Mouse (Mus musculus): Measurements from ENCODE around the gene Lekr1.
A peak's percentile ranks its signal among the peaks of the same experiment; 100 is the strongest.
"Not testable (repeated sequence)": the region's sequence is repeated elsewhere in the genome, so short reads cannot be mapped to it uniquely, and the experiment has no call there.

Gene Lekr1

DNA sequence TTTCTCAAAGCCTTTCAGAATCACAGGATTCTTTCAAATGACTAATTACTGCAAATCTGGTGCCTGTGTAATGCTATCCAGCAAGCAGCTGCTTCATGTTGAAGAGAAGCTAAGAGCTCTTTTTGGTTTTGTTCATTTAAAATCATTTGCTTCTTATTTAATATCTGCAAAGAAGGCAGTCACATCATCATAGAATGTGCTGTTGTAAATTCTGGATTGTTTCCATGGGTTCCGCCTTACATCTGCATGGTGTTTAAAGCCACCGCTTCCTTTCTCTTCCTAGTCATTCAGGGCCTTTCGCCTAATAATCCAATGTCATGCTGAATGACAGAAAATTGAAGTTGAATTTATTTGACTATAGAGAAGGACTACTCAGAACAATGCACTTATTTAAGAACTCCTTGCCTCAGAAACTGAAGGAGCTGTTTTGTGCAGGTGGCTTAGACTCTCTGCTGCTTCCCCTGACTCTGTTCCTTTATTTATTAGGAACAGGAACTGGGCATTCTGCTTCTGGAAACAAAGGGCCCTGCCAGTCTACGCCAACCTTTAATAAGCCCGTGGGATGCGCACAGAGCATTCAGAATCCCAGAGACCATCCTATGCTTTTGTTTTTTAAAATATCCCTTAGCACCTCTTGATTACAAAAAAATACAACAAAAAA, 101.3 kb downstream of the Lekr1 start:
- no peak for DNase-seq (ENCODE audit: low spot score)

DNA sequence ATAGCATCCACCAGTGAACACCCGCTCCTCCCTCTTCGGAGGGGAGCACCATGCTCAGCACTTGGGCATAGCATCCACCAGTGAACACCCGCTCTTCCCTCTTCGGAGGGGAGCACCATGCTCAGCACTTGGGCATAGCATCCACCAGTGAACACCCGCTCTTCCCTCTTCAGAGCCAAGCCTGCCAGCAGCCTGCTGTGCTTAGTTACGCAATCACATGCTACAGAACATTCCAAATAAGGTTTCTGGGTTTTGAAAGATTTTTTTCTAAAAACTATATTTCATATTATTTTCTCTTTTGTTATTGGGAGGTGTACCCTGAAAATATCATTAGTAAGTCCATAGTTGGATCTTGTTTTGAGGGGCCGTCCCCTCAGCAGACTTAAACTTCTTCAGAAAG, 103.6 kb downstream of the Lekr1 start:
- not testable (repeated sequence) for DNase-seq (ENCODE audit: low spot score)

DNA sequence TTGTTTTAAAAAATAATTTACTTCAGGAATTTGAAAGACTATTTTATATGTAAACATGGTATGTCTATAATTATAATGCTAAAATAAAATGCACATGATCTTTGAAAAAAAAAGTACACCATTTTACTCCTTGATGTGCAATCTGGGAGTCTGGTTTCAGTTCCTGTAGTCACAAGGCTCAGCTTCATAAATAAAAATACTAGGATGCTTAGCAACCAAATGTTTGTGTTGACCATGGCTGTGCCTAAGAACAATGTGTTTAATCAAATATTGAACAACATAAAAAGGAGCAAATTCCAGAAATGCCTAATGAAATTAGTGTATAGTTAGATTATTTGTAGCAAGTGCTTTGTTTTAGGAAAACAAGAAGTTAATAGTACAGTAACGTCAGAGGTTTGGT, 107.9 kb downstream of the Lekr1 start:
- DNase-seq (ENCODE audit: low spot score), result no peak

DNA sequence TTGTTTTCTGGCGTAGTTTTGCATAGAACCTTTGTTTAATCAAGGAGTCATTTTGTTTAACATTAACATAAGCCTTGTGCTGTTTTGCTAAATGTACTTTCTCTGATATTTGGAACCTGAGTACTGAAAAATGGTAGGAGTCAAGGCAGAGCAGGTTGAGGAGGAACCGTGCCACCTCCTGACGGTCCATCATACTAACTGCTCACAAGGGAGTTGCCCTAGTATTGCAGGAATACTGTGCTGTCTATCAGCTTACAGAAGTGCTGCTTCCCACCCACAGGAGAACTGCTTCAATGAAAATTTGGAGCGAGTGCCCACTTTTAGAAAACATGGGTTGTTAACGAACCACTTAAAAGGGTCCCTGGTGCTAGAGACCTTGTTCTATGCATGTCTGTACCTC, 109.1 kb downstream of the Lekr1 start:
- DNase-seq (ENCODE audit: low spot score), result no peak

DNA sequence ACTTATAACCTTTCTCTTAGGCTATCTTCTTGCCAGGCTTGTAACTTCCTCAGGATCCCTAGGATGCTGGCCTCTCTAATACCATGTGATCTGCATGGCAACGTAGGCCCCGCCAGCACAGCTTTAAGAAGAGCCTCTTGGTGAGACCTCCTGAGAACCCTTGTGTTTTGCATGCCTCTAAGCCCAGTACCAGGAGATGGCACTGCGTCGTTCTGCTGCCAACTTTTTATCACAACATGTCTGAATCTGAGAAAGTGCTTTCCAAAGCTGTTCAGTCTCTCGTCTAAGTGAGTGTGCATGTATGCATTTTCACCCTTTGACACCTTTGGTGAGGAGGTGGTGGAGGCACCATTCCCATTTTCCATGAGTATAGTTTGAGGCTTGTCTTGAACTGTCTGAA, 116.2 kb downstream of the Lekr1 start:
- no peak for DNase-seq (ENCODE audit: low spot score)

DNA sequence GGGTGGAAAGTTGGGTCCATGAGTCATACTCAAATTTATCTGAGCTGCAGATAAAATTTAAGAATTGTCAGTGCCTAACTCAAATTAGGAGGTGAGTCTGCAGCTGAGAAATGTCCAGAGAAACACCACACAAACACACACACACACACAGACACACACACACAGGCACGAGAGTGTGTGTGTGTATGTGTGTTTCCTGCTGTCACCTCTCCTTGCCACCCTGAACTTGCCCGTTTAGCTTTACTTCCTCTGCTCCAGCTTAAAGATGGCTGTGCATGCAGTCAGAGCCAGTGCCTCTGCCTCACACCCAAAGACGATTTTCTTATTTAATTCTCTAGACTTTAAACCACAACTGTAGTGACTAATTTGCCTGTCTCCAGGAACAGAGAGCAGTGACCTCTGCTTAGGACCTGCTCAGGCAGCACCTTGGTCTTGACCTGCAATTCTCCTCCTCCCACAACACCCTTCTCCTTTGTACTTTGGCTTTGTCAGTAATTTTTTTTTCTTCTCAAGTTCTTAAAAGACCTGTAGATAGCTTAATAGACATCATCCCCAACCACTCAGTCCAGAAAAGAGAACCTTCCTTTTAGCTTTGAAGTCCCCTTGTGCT, 124.2 kb downstream of the Lekr1 start:
- no peak for DNase-seq (ENCODE audit: low spot score)

DNA sequence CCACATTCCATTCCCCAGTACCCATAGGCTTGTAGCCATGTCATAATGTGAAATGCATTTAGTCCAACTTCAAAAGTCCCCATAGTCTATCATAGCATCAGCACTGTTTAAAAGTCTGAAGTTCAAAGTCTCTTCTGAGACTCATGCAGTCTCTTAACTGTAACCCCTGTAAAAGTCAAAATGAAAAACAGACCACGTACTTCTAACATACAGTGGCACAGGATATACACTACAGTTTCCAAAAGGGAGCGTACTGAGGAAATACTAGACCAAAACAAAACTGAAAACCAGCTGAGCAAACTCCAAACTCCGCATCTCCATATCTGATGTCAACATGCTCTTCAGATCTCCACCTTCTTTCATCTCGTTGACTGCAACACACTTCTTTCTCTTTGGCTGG, 127.5 kb downstream of the Lekr1 start:
- DNase-seq (ENCODE audit: low spot score), result no peak

DNA sequence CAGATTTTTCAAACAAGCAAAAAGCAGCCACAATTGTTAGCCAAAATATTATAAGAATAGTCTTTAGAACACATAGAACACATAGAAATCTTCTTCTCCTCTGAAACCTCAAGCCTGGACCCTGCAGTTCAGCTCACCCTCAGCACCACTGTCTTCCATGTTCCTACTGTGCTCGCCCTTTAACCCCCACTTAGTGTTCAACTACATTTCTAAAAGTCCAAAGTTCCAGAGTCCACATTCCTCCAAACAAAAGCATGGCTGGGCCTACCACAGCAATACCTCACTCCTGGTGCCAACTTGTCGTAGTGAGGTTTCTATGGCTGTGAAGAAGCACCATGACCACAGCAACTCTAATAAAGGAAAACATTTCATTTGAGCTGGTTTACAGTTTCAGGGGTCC, 128.7 kb downstream of the Lekr1 start:
- no peak for DNase-seq (ENCODE audit: low spot score)

DNA sequence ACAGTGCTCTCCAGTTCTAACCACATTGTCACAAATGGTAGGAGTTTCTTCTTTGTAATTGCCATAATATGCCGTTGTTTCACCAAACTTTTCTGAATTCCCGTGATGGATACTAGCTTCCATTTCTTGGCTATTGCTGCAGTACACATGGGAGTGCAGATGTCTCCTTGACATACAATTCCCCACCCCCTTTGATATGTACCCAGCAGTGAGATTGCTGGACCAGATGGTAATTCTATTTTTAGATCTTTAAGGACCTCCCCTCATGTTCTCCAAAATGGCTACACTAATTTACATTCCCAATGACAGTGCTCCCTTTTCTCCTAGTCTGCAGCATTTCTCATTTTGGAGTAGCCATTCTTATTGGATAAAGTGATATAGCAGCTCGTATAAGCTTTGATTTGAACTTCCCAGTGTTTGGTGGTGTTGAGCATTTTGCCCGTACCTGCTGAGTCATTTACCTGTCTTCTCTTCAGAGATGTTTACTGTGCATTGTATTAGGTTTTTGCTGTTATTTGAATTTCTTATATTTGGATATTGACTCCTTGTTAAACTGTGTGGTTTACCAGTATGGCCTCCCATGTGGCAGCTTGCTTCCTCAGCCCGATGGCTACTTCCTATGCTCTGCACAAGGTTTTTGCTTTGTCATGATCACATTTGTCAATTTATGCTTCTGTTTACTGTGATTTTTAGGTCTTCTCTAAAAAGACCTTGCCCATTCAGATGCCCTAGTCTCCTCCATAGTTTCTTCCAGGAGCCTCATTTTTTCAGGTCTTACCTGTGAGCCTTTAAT, 131.5 kb downstream of the Lekr1 start:
- DNase-seq (ENCODE audit: low spot score), result no peak

DNA sequence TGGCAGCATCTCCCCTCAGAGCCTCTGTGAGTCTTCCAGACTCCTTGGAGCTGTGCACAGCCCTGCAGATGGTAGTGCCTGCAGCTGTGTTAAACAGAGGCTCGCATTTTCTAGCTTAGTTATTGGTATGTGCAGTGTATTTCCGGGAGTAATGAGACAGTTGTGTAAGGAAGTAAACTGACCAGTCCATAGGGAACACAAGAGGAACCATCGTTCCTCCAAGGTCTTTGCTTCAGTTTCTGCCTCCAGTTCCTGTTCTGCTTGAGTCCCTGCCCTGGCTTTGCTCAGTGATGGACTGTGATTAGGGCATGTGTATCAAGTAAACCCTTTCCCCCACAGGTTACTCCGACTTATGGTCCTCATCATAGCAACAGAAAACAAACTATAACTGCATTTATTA, 134.9 kb downstream of the Lekr1 start:
- DNase-seq (ENCODE audit: low spot score), result no peak

DNA sequence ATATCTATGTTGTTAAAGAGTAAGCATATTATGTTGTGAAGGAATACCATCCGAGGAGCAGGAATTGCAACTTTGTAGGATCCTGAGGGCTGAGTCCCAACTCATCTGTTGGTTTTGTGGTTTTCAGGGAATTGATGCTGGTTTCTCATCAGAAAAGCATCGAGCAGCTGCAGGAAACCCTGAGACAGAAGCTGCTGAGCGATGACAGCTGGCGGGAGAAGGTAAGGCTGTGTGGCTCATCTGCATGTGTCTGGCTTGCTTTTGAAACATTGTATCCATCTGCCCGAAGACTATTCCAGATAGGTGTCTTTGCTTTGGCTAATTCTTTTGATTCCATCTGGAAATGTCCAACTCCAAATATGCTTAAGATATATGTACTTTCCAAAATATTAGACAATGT, 136.2 kb downstream of the Lekr1 start:
- DNase-seq (ENCODE audit: low spot score), result no peak

DNA sequence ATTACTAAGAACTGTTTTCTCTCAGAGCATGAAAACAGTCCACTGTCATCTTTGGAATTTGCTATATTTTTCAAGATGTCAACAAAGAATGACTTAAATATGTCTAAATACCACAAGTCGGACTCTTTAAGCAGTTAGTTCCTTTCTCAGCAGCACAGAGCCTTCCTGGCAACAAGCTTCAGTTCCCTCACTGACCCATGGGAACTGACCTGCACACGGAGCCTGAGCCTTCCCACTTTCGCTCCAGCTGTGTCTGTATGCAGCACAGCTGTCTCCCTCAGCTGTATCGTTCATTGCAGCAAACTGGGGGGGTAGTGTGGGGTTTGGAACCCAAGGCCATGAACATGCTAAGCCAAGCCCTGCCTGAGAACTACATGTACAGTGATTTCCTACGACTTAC, 136.8 kb downstream of the Lekr1 start:
- DNase-seq (ENCODE audit: low spot score), result no peak

DNA sequence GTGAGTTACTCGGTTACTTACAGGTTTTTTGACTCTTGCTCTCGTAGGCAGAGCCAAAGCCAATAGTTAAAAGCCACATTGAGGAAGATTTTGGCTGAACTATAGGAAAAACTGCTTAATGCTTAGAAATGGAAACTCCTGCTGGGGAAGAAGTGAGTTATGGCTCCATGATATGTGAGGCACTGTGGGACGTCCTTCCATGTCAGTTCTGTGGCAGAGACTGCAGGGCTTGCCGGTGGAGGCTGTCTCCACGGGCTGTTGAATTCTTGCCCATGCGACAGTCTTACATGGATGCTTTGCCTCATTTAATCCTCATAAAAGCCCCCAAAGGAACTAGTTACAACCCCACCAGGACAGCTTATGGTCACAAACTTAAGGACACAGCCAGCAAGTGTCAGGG, 148.9 kb downstream of the Lekr1 start:
- DNase-seq (ENCODE audit: low spot score), result no peak

DNA sequence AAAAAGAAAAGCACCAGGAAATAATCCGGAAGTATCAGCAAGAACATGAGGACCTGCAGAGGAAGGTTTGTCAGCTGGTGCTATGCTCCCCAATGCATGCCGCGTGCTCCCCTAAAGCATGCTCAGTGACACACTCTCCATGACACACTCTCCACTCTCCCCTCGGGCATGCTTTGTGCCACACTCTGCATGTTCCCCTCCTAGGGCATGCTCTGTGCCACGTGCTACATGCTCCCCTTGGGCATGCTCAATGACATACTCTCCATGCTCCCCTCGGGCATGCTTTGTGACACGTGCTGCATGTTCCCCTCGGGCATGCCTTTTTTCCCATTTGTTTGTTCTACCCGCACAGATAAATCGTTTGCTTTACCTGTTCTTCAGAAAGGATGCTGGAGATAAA, 150.0 kb downstream of the Lekr1 start:
- DNase-seq (ENCODE audit: low spot score), result no peak

DNA sequence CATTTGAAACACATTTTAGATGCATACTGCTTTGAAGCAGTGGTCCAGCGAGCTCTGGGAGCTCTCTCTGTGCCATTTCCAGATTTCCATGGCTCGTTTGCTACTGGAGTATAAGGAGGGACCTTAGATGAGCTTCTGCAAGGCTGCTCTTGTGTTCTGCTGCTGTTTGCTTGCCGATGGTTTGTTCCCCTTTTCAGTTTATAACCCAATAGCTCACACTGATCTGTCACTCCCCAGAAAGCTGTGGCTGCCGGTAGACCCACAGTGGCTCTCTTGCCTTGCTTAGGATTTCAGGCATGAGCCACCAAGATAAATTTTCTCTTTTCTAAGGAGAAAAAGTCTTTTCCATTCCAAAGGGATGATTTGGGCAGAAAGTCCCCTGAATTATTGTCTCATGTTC, 152.6 kb downstream of the Lekr1 start:
- DNase-seq (ENCODE audit: low spot score), result no peak

DNA sequence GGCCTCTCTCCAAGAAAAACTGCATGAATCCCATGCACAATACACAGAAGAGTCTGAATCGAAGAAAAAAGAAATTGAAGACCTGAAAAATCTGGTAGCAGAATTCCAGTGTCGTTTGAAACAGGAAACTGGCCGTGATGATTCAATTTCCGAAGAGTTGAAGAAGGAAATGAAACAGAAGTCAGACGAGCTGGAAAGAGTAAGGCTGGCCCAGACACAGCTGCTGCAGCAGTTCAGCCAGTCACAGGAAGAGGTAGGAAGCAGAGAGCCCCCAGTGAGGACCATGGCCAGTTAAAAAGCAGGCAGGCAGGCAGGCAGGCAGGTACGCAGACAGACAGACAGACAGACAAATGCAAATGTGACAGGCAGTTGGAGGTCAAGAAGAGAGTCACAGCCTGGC, 153.8 kb downstream of the Lekr1 start:
- no peak for DNase-seq (ENCODE audit: low spot score)

DNA sequence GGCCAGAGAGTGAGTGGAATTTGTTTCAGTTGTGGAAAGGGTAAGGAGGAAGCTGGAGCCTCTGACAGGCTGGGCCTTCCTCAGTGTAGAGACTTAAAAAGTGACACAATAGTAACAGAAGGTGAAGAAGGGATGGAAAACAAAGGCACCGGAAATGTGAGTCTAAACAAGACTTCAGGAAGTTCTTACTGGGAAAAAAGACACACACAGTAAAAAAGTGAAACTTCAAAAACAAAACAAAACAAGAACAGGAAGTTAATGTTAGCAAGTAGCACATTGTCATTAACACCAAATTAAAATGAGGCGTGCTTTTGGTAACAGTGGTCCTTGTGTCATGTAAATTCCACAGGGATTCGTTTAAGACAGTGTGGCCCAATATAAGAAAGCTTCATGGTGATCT, 158.9 kb downstream of the Lekr1 start:
- DNase-seq (ENCODE audit: low spot score), result no peak

DNA sequence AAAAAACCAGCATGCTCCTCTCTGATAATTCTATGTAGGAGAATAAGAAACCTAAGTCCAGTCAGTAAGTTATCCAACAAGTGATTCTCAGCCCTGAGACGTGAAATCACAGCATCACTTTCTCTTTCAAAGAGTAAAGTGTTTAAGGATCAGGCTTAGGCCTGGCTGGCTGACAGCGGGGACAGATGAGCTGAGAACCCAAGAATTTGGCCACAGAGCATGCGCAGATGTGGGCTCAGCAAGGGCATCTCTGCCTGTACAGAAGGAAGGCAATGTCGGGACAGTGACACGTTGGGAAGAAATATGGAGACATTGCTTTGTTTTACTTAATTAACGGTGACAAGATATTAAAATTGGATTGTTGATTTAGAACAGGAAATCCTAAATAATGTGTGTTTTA, 160.7 kb downstream of the Lekr1 start:
- no peak for DNase-seq (ENCODE audit: low spot score)

DNA sequence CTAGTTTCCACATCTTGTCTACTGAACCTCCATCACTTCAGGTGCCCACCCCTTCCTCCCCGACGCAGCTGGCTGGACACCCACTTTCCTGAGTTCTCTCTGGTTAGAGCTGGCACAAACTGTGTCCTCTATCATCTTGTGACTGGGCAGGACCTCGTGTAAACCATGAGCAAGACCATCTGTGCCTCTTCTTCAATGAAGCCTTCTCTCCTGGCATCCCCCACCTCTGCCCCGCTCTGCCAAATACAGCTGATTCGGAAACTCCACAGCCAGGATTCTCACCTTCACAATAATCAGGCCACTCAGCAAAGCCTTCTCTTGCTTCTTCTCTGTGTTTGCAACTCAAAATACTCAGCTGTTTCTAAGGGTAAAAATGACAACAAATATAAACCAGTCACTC, 161.4 kb downstream of the Lekr1 start:
- no peak for DNase-seq (ENCODE audit: low spot score)

DNA sequence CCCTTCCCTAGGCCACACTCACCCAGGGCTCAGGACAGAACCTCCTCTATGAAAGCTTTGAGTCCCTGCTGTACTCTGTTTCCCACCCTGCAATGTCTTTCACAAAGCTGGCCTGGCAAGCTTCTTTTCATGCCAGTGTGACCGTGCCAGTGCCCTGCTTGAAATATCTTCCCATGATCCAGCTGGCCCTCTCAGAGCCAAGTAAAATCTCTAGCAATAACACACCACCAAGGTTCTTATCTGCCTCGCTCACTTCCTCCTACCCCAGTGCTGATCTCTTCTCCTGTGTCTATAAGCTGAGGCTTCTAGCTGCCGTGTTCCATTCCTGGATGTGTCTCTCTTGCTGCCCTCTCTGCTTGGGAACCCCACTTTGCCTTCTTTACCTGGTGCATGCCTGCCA, 162.0 kb downstream of the Lekr1 start:
- no peak for DNase-seq (ENCODE audit: low spot score)

DNA sequence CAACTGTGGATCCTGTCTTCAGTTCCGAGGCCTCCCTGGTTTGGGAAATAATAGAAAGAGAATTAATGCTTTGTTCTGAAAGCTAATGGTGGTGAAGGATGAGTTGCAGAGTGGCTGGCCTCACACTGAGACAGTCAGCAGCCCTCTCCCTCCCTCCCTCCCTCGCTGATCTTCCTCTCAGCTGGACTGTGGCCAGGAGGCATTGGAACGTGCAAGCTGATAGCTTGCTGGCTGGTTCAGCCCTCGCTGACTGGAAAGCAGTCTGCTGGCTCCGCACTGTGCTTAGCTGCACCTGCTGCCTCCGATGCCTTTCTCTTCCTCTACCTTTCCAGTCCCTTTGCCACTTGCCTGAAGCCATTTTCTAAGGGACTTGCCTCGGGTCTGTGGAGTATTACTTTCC, 163.2 kb downstream of the Lekr1 start:
- peak; percentile 44 for DNase-seq (ENCODE audit: low spot score)

DNA sequence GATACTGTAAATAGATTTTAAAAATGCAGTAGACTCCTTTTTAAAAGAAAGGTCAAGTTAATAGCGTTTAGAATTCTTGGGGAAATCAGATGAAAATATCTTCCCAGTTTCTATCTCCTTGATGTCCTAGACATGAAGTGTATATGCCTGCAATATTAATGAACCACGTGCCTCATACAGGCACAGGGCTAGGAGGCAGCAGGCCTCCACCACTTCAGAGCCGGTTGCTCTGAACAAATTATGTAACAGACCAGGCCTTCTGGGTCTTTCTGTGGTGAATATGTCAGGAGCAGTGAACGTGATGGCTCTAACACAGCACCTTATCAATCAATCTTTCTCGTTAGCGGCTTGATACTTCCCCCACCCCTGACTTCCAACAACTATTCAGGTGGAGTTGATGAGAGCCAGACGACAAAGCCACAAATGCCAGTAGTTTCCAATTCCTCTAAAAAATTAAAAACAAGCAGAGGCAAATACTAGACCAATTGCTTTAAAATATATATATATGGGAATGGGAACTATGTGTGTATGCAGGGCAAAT, 164.0 kb downstream of the Lekr1 start:
- DNase-seq (ENCODE audit: low spot score), result no peak

DNA sequence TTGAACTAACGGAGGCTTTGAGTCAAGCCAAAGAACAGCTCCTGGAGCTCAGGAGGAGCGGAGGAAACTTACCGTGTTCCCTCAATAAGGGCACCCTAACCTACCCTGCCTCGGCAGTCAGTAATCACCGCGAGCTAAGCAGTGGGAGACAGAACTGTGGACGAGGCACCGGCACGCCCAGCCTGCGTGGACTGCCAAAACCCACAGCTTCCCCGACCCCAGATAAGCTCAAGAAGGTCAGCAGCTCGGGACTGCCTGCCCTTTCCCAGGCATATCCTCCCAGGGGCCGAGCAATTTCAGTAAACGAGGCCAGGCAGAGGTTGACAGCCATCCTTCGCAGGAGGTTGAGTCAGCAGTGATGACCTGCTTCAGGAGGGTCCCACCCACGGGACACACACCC, 164.8 kb downstream of the Lekr1 start:
- DNase-seq (ENCODE audit: low spot score), result no peak
